Mouse (Mus musculus) cerebral cortex, adult 2 months (tissue): ENCODE measurements around the gene Tdrd5.

ENCODE experiments used
- WGBS: fragments of 180-500 bp; shearing (Covaris S2); methylation state at CpG from one replicate; pipeline ENCODE4 v1.1.7; 2018; 5-methylcytosine and 5-hydroxymethylcytosine counted together

The Tdrd5 gene

GRCm38 (mm10) chr1:156302911-156303749 lies at the start of gene Tdrd5:
TSS of gene Tdrd5 (minus strand) at chr1:156303664.
- WGBS, result under 1% methylated on average over 78 of the region's 85 CpGs

- 93% methylated on average over 2 of the region's 2 CpGs for WGBS
These were observed 49.0 kb upstream of the Tdrd5 start for GRCm38 (mm10) chr1:156352466-156352865.

GRCm38 (mm10) chr1:156350441-156350840 lies 47.0 kb upstream of the Tdrd5 start:
- WGBS, result 91% methylated on average over 4 of the region's 4 CpGs

GRCm38 (mm10) chr1:156349031-156349430 lies 45.6 kb upstream of the Tdrd5 start:
- 63% methylated on average over 4 of the region's 4 CpGs for WGBS

GRCm38 (mm10) chr1:156345633-156346032 lies 42.2 kb upstream of the Tdrd5 start:
- WGBS, result 96% methylated on average over 4 of the region's 4 CpGs

GRCm38 (mm10) chr1:156344433-156344832 lies 41.0 kb upstream of the Tdrd5 start:
- WGBS, result 75% methylated on average over 4 of the region's 4 CpGs

- 69% methylated on average over 4 of the region's 4 CpGs for WGBS
These were observed 37.4 kb upstream of the Tdrd5 start for GRCm38 (mm10) chr1:156340847-156341246.

GRCm38 (mm10) chr1:156323126-156323525 lies 19.7 kb upstream of the Tdrd5 start:
- 88% methylated on average over 9 of the region's 9 CpGs for WGBS

GRCm38 (mm10) chr1:156310630-156311029 lies 7.2 kb upstream of the Tdrd5 start, which contains the start of gene Nphs2:
TSS of gene Nphs2 (plus strand) at chr1:156310727.
- WGBS, result 8% methylated on average over 29 of the region's 29 CpGs

- 85% methylated on average over 1 of the region's 1 CpGs for WGBS
These were observed 5.1 kb upstream of the Tdrd5 start for GRCm38 (mm10) chr1:156308595-156308994.

GRCm38 (mm10) chr1:156290016-156290415 lies 13.4 kb downstream of the Tdrd5 start:
- WGBS, result 94% methylated on average over 6 of the region's 6 CpGs

GRCm38 (mm10) chr1:156289222-156289587 lies 14.3 kb downstream of the Tdrd5 start:
- WGBS, result 73% methylated on average over 10 of the region's 10 CpGs

- WGBS, result 81% methylated on average over 9 of the region's 9 CpGs
These were observed 14.8 kb downstream of the Tdrd5 start for GRCm38 (mm10) chr1:156288556-156289221.

GRCm38 (mm10) chr1:156285541-156285896 lies 17.9 kb downstream of the Tdrd5 start:
- 75% methylated on average over 5 of the region's 5 CpGs for WGBS

- WGBS, result 47% methylated on average over 9 of the region's 9 CpGs
These were observed 18.5 kb downstream of the Tdrd5 start for GRCm38 (mm10) chr1:156284851-156285540.

- WGBS, result 83% methylated on average over 10 of the region's 10 CpGs
These were observed 19.3 kb downstream of the Tdrd5 start for GRCm38 (mm10) chr1:156284207-156284606.

GRCm38 (mm10) chr1:156280131-156280530 lies 23.3 kb downstream of the Tdrd5 start:
- 77% methylated on average over 7 of the region's 7 CpGs for WGBS

GRCm38 (mm10) chr1:156273647-156274046 lies 29.8 kb downstream of the Tdrd5 start:
- 78% methylated on average over 7 of the region's 7 CpGs for WGBS

GRCm38 (mm10) chr1:156271654-156272053 lies 31.8 kb downstream of the Tdrd5 start:
- WGBS, result 38% methylated on average over 5 of the region's 5 CpGs

GRCm38 (mm10) chr1:156270471-156270870 lies 33.0 kb downstream of the Tdrd5 start:
- 82% methylated on average over 9 of the region's 9 CpGs for WGBS

GRCm38 (mm10) chr1:156268546-156268945 lies 34.9 kb downstream of the Tdrd5 start:
- WGBS, result 76% methylated on average over 3 of the region's 3 CpGs

- WGBS, result 85% methylated on average over 8 of the region's 8 CpGs
These were observed 39.5 kb downstream of the Tdrd5 start for GRCm38 (mm10) chr1:156263946-156264345.
